Mouse (Mus musculus): ENCODE results near the gene Kcnmb1.
A peak's percentile ranks its signal among the peaks of the same experiment; 100 is the strongest.

Gene Kcnmb1

DNA sequence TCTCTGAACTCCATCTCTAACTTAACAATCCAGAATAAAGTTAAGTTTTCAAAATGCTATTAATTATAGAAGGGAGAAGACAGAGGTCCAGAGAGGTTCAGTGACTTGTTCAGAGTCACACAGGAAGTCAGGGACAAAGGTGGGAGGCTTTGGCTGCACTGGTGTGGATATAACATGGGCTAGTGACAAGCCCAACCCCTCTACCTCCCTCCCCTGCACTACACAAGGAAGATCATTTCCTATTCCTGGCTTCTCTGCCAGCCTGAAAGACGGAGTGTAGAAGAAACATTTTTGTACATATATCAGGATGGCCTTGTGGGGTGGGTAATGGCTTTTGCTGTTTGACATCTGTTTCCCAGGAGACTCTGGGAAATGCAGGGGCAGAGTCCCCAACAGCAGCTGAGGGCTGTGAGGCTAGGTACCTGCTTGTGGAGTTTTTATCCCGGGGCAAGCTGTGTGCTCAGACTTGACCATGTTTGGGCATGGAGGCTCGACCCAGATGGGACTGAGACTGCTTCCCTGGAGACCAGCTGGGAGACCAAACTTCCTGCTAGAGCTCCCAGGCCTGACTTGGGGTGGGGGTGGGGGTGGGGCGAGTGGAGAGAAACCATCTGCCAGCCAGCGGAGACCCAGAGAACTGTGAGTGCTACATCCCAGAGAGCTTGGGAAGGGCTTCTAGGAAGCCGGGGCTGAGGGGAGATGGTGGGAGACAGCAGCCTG is at the start of gene Kcnmb1:
Gene Kcnmb1 (plus strand): TSS at position 326 of the 720 bp plus-strand sequence.
- DNase-seq, result no peak

DNA sequence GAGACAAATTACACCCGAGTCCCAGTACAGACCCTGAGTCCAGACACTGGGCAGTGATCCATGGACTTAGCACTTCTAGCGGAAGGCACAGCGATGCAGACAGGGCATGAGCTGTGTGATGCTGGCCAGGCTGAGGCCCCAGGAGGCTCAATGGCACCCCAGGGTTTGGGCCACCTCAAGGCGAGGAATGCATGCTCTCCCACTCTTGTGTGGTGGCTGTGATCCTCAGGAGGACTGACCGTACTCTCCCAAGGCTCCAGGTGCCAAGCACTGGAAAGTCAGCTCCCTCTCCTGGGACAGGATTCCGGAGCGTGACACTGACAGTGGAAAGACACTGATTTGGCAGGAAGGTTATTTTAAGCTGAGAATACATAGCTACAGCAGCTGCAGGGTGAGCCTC is 49.8 kb upstream of the Kcnmb1 start:
- DNase-seq, result no peak

DNA sequence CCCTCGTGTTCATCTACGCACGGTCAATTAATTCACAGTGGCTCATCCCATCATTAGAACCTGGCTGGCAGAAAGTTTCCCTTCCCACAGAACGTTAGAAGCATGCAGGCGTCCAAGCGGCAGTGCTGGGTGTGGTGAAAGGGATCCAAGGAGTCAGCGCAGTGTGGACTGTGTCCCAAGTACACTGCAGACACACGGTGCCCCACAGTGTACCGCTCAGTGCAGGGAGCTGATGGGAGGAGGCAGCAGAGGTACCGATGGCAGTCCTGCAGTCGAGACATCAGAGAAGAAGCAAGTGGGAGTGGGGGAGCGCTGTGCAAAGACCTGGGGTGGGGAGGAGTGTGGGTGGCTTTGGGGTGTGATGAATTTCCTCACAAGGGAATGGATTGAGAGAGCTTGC is 48.6 kb upstream of the Kcnmb1 start:
- no peak for DNase-seq

DNA sequence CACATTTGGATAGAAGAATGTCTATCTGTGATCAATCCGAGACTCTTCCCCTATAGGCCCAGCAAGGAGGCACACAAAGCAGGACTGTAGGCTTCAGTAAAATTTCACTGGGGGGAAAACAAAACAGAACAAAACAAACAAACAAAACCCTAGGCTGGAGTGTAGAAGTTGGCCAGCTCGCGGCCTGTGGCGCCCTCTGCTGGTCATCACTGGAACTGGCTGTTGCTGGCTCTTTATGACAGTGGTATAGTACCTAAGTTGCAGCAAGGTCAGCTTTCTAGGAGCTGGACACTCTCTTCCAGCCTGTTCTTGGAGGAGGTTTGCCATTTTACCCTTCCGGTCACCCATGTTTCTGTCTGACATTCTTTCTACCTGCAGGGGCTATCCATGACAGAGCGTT is 45.2 kb upstream of the Kcnmb1 start:
- DNase-seq, result peak; percentile 37

DNA sequence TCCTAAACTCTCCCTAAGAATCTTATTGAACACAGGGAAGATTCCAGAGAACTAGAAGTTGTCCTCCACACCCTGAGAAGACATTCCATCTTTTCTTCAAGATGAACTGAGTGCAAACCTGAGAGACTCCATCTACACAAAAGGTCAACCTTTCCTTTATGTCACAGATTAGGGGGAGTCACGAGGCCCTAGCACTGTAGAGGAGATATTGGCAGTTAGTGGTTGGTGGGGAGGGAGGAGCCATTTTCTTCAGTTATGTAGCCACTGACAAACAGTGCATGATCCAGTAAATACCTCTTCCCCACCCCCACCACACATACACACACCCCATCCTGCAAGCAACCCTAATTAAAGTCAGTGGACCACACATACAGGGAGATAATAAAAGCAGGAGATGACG is 44.4 kb upstream of the Kcnmb1 start:
- DNase-seq, result no peak

DNA sequence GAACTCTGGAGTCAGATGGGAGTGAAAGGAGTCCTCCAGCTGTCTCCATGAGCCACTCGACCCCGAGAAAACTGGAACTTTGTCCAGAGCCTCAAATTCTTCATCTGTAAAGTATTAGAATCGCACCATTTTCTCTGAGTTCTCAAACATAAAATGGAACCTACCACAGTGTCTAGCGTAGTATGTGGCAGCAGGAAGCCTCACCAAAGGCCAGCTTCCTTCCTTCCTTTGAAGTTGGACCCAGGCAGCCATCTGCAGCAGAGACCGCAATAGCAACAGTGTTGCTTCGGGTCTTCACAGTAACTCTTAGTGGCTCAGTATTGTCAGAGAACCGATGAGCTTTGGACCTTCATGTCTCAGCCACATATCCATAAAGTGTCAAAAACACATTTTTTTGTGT is 43.0 kb upstream of the Kcnmb1 start:
- DNase-seq, result no peak

DNA sequence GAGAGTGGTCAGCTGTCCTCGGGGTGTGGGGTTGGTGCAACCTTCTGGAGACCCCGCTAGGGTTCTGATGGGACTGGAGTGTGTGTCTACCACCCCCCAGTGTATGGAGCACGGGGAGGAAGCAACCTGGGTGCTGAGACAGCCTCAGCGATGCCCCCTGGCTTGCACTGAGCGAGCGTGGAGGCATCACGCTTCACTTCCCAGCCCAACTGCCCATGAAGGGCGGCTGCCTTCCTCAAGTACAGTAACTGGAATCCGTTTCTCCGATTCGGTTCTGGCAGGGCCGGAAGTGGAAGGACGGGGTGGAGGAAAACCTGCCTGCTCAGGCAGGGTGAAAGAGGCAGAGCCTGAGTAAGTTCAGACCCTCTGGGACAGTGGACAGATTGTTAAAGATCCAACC is 41.4 kb upstream of the Kcnmb1 start:
- DNase-seq, result no peak

DNA sequence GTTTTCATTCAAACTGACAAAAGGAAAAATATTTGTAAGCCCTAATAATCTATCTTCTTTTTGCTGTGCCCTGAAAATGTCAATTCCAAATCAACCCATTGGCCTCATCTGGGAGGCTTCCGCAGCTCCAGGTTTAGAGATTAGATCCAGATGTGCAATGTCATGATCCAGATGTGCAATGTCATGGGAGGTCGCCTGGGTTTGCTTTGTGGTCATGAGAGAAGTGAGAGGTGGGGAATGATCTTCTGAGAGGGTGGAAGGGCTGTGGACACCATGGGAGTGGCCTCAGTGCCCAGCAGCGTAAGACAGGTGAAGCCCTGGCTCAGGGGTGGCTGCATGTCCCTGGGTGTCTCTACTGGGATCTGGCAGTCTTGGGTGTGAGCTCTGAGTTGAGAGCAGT is 39.8 kb upstream of the Kcnmb1 start:
- no peak for DNase-seq

DNA sequence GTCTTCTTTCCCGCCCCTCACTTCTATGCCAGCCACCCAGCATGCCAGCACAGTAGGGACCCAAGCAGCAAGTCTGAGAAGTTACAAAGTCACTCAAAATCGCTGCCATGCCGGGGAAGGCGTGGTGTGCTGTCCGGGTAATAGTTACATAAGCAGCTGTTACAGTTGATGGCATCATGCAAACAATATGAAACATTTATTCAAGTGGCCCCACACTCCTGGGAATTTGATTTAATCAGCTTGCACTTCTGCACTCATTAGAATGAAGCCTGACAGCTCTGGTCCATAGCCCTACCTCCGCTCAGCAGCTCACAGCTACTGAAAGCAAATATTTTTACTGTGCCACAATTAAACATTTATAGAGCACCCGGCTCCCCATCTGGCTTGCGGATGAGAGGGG is 37.0 kb upstream of the Kcnmb1 start:
- DNase-seq, result no peak

DNA sequence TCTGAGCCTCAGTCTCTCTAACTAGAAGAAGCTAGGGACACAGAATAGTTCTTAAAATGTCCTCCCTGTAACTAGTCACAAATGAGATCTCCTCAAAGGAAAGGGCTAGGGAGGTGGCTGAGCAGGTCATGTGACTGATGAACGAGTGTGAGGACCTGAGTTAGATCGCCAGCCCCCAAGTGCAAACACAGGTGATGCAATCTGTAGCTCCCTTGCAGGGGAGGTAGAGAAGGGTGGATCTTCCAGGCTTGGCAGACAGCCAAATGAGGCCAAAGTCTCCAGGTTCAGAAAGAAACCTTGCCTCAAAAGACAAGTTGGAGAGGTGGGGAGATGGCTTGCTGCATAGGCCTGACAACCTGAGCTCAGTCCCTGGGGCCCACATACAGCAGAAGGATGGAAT is 36.3 kb upstream of the Kcnmb1 start:
- no peak for DNase-seq

DNA sequence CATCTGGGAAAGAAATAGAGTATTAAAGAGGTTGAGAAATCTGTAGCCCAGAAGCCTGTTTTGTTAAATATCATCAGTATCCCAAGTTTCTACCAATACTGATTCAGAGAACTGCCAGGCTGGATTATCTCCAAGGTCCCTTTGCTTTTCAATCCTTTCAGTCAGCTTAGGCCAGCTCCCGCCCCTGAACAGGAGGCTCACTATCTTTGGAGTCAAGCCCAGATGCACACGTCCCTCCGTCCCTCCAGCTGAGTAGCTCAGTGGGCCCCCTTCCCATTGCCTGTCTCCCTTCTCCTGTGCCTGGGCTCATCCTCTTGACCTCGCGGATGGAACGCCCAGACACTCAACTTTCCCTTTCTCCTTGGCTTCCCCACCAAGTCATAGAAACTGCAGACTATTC is 35.5 kb upstream of the Kcnmb1 start:
- no peak for DNase-seq

DNA sequence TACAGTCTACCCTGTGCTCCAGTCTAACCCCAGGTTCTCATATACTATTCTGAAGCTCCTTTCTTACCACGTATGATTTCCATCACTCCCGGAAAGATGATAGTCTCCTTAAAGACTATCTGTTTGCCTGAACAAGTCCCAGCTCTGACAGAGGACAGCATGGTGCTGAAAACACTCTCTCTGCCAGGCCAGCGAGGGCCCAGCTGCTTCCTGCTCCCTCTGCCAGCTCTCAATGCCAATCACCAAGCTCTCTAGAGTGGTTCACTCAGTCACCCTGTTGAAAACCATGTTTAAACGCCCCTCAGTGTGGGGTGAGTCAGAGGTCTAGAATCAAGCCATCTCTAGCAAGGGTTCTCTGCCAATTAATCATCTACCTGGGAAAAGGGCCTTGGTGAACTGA is 35.0 kb upstream of the Kcnmb1 start:
- no peak for DNase-seq

DNA sequence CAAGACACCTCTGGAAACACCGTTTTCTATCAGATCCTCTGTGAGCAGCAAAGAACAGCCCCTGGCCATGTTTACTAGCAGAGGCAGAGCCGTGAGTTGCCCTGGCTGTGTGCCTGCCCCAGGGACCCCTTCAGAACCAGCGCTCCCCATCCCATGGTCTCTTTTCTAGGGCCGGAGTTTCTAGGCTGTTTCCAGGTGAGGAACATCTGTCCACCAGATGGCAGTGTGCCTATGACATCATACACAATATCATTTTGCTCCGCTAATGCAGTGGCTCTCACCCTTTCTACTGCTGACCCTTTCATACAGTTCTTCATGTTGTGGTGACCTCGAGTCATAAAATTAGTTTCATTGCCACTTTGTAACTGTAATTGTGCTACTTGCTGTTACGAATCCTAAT is 34.2 kb upstream of the Kcnmb1 start:
- no peak for DNase-seq

DNA sequence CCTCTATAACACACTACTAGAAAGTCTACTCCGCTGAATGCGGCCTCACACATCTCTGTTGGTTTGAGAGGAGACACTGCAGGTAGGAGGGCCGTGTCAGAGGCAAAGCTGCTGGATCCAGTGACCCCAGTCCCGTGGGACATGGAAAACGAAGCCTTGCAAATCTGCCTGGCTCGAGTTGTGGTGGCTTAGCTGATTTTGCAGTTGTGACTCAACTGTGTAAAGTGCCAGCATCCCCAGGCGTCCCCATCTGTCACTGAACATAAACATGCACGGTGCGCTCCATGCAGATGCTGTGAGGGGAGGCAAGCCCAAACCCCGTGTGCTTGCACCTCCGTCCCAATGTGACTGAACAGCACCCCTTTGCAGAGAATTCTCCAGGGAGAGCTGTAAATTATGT is 33.4 kb upstream of the Kcnmb1 start:
- DNase-seq, result no peak

DNA sequence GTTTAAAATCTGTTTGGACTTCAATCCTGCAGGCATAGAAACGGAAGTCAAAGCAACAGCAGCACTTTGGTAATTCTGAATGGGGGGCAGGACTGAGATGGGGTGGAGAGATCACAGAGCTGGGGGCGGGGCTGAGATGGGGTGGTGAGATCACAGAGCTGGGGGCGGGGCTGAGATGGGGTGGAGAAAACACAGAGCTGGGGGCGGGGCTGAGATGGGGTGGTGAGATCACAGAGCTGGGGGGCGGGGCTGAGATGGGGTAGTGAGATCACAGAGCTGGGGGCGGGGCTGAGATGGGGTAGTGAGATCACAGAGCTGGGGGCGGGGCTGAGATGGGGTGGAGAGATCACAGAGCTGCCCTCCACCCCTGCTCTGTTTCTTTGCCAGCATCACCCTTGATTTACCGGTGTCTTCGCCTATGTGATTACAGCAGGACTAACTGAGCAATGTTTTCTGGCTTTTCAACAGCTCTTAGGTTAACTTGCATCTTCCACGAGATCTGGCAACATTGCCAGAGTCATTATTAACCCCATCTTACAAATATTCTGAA is 30.9 kb upstream of the Kcnmb1 start:
- DNase-seq, result no peak

DNA sequence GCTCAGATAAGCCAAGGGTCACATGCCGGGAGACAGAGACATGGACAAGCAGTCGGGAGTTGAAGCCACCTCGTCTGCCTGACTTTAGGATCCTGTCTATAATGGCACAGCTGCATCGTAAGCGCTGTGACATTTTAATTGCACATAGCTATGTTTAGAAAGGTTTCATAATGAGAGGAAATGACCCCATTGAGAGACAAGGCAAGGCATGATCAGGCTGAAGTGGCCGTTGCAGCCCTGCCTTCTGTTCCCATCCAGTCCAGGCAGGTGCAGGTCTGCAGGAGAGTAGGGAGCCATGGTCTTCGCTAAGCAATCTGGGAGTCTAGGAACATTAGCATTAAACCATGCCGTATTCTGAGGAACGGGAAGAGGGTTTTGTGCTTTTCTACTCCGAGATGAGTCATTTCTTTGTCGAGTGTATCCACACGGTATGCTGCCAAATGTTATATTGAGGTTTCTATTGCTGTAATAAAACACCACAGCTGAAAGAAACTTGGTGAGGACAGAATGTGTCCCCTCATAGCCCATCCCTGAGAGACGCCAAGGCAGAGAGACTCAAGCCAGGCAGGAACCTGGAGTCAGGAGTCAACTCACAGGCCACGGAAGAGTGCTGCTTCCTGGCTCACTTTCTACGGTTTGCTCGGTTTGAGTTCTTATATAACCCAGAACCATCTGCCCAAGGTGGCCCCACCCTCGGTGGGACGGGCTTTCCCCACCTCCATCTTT is 30.3 kb upstream of the Kcnmb1 start:
- DNase-seq, result no peak

DNA sequence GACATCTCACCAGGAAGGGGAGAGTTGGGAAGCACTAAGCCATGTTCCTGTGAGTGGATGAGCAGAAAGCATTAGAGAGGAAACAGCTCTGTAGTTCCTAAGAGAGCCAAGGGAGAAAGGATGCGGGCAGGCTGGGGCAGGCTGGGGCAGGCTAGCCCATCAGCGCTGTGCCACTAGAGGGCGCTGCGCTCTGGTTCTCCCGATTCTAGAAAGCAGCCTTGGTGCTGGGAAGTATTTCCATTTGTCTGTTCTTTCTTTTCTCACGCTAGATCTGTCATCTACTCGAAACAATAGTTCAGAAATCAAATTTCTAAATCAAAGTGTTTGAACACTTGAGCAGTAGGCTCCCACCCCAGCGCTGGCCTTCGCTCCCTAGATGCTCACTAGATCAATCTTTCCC is 28.5 kb upstream of the Kcnmb1 start:
- DNase-seq, result no peak

DNA sequence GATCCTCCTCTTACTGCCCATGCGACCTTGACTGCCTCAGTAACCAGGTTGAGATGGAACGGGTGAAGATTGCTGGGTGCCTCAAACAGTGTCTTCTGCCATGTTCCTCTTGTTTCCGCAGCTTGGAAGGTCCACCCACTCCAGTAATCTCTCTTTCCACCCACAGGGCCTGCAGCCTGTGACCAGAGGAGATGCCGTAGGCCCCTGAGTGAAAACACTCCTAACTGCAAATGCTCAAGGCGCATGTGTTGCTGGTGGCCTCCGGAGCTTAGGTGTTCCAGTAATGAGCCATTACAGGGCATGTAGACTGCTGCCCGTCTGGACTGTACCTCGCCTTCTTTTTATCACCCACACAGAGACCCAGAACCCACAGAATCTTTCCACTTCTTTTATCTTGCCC is 25.2 kb upstream of the Kcnmb1 start:
- DNase-seq, result no peak

DNA sequence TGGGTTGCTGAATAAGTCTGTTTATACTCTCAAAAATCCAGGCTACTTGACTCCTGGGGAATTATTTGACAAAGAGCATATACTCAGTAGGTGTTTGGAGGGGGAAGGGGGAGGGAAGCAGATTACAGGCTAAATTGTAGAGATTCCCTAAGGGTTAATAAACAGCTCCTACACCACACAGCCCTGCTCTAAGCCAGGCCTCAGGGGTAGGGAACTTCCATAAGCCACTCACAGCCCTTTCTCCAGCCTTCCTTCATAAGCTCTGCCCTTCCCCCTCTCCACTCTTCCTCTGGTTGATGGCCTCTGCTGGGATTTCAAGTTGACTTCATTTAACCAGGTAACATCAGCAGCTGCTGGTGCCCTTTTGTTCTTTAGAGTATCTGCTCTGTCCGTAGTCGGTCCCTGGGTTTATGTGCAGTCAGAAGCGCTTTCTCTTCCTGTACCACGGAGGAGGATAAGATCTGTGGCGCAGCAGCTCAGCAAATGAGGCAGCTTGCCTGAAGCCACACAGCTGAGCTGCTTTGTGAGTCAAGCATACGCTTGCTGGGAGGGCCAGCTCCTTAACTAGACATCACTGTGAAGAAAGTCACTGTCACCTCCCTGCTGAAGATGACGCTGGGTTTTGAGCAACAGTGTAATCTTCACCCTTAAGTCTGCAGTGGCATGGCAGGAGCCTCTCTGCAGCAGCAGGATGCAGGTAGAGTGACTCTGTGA is 24.1 kb upstream of the Kcnmb1 start:
- no peak for DNase-seq

DNA sequence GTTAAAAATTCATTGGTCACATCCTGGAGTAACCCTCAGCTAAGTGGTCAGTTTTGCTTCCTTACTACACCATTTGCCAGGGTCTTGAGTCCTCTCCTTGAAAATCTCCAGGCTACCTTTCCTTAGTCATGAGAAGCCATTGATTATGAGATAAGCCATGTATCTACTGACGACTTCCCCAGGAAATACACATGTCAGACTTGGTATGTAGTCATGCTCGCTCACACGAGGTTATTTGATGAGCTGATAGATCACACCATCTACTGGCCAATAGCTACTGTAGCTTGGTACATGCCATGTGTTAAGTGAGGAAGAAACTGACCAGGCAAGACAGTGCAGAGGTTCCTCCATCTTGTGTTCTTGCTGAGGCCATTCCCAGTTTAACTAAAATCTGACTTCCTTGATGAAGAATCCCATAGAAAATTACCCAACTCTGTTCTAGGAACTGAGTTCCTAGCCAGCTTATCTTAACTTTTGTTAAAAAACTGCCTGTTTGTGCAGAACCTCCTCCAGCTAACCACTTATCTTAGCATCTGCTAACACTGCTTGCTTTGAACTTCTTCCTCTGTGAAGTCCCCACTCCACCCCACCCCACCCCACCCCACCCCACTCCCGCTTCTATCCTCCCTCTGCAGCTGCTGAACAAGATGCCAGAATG is 23.2 kb upstream of the Kcnmb1 start:
- no peak for DNase-seq

DNA sequence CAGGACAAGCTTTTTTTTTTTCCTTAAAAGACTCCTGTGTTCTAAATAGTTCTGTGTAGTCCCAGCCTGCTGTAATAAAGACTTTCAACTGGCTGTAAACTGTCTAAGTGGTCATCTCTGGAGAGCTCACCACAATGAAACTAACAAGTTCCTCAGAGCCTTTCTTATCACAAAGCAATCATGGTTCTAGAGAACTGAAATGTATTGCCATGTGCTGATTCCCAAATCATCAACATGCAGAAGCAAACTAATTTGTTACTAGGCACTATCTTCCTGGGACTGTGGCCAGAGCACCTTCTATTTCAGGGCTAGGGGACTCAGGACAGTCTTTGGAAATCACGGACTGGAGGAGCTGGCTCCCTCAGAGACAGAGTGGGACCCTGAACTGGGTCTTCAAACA is 19.2 kb upstream of the Kcnmb1 start:
- no peak for DNase-seq

DNA sequence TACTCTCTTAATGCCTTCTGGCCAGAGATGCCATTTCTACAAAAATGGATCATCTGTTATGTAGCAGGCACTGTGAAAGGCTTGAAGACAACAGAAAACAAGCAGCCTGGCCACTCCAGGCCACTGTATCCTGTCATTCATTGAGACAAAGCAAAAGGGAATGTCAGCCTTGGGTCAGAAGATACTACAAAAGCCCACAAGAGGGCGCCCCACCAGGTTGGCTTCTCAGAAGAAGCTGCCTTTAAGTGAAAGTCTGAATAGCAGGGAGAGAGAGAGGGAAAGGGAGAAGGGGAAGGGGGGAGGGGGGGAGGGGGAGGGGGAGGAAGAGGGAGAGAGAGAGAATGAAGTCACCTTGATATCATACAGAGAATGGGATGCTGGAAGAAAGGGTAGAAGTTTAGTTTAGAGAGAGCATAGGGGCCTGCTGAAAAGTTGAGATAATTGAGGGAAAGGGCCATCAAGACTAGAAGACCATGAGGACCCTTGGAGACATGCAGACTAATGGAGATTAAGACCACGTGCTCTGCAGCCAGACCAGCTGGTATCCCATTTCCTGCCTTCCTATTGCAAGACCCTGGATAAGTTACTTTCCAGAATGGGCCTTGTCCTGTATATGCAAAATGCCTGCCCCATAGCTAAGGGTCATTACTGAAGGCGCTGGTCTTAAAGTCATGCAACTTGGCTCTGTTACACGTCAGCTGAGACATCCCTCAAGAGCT is 18.6 kb upstream of the Kcnmb1 start:
- no peak for DNase-seq
